Mouse (Mus musculus) CH12.LX (cell line): ENCODE measurements around the gene Cnih4. TPM values are rescaled to one million over a fixed set of nuclear protein-coding genes. Genes with fewer than 3 reads are reported as not detected.

ENCODE experiments used
- polyA plus RNA-seq: library from polyadenylated mRNA; unstranded; fragments of >175 nt; gene quantifications from 2 replicates; pipeline ENCODE4 v1.2.1, GENCODE M21; 2012; ENCODE audit warnings: low read depth; ENCODE audit not compliant: insufficient read length
- total RNA-seq, 2 experiments: library from RNA; depleted of rRNA; stranded (reverse); fragments of 300-350 nt in 1 of 2; fragments of >200 nt in 1 of 2; gene quantifications; 2 replicates each; pipeline ENCODE4 v1.2.3; 2012 to 2014

The Cnih4 gene
- total and polyA plus RNA-seq, 3 experiments: 24.2 to 54.1 (median 39.1) TPM

Other genes starting within 250 kb of the Cnih4 start
- 131 and 158 TPM in 2 replicates for gene Pycr2, start 240.4 kb upstream of the Cnih4 start, total RNA-seq (2012; rRNA removed)
- gene Pycr2, start 240.4 kb upstream of the Cnih4 start, total RNA-seq (2014; rRNA removed): 119 and 133 TPM in 2 replicates
- 73.0 and 82.3 TPM in 2 replicates for gene Pycr2, start 240.4 kb upstream of the Cnih4 start, polyA plus RNA-seq
- 0.17 TPM in 1 of 2 replicates, not detected in the other for gene Lefty1, start 209.7 kb upstream of the Cnih4 start, total RNA-seq (2012; rRNA removed)
- 0.14 TPM in 1 of 2 replicates, not detected in the other for gene Lefty1, start 209.7 kb upstream of the Cnih4 start, total RNA-seq (2014; rRNA removed)
- gene Lefty1, start 209.7 kb upstream of the Cnih4 start, polyA plus RNA-seq: 0.15 TPM in 1 of 2 replicates, not detected in the other
- gene Tmem63a, start 202.3 kb upstream of the Cnih4 start, total RNA-seq (2012; rRNA removed): 2.2 and 2.6 TPM in 2 replicates
- 0.89 and 1.1 TPM in 2 replicates for gene Tmem63a, start 202.3 kb upstream of the Cnih4 start, total RNA-seq (2014; rRNA removed)
- 3.0 TPM in 2 replicates for gene Tmem63a, start 202.3 kb upstream of the Cnih4 start, polyA plus RNA-seq
- gene Ephx1, start 123.8 kb upstream of the Cnih4 start, total RNA-seq (2012; rRNA removed): 7.5 and 12.0 TPM in 2 replicates
- gene Ephx1, start 123.8 kb upstream of the Cnih4 start, total RNA-seq (2014; rRNA removed): 9.8 and 10.7 TPM in 2 replicates
- 20.7 and 21.5 TPM in 2 replicates for gene Ephx1, start 123.8 kb upstream of the Cnih4 start, polyA plus RNA-seq
- not detected in 2 replicates for gene 9130409I23Rik, start 93.5 kb upstream of the Cnih4 start, total RNA-seq (2012; rRNA removed)
- gene 9130409I23Rik, start 93.5 kb upstream of the Cnih4 start, total RNA-seq (2014; rRNA removed): not detected in 2 replicates
- gene 9130409I23Rik, start 93.5 kb upstream of the Cnih4 start, polyA plus RNA-seq: not detected in 2 replicates
- gene Nvl, start 489 bp upstream of the Cnih4 start, total RNA-seq (2012; rRNA removed): 19.9 and 22.1 TPM in 2 replicates
- gene Nvl, start 489 bp upstream of the Cnih4 start, total RNA-seq (2014; rRNA removed): 27.1 and 30.3 TPM in 2 replicates
- gene Nvl, start 489 bp upstream of the Cnih4 start, polyA plus RNA-seq: 36.0 and 38.4 TPM in 2 replicates
- gene Wdr26, start 67.3 kb downstream of the Cnih4 start, total RNA-seq (2012; rRNA removed): 32.4 and 32.9 TPM in 2 replicates
- 34.2 and 38.7 TPM in 2 replicates for gene Wdr26, start 67.3 kb downstream of the Cnih4 start, total RNA-seq (2014; rRNA removed)
- gene Wdr26, start 67.3 kb downstream of the Cnih4 start, polyA plus RNA-seq: 50.8 and 65.0 TPM in 2 replicates
- gene Cnih3, start 207.9 kb downstream of the Cnih4 start, total RNA-seq (2012; rRNA removed): not detected in 2 replicates
- gene Cnih3, start 207.9 kb downstream of the Cnih4 start, total RNA-seq (2014; rRNA removed): not detected in 2 replicates
- not detected in 2 replicates for gene Cnih3, start 207.9 kb downstream of the Cnih4 start, polyA plus RNA-seq